Mouse (Mus musculus): Measurements from ENCODE around the gene Lrg1.

Lrg1 gene

GRCm38 (mm10) chr17:56108334-56109044 is 13.3 kb downstream of the Lrg1 start:
- peak; percentile 99 for DNase-seq

DNA sequence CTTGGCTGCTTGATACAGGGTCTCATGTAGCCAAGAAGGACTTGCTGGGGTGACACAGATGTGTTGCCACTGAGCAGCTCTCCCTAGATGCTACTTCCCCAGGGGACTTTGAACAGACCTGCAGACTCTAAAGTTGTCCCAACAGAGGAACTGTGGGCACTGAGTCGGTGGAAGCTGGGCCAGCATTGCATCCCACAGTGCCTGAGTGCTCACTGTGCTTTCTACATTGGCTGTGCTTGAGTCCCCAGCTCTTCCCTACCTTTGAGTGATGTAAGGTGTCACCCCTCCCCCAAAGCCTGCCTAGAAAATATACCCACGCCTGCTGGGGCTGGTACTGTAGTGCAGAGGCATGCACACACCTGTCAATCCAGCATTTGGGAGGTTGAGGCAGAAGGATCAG is 14.1 kb downstream of the Lrg1 start:
- peak; percentile 93 for DNase-seq

GRCm38 (mm10) chr17:56106981-56107380 is 14.8 kb downstream of the Lrg1 start:
- peak; percentile 91 for DNase-seq

DNA sequence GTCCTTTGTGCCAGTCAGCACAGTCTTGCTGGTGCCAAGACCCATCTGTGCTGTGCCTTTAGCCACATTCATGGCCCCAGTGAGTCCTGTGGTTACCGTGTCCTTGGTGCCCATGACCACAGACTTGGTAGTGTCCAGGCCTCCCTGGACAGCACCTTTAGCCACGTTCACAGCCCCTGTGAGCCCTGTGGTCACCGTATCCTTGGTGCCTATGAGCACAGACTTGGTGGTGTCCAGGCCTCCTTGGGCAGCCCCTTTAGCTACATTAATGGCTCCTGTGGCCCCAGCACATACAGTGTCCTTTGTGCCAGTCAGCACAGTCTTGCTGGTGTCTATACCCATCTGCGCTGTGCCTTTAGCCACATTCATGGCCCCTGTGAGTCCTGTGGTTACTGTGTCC is 15.4 kb downstream of the Lrg1 start:
- peak; percentile 72 for DNase-seq

GRCm38 (mm10) chr17:56104821-56105220 is 17.0 kb downstream of the Lrg1 start:
- DNase-seq = peak; percentile 92

- DNase-seq = peak; percentile 89
These were observed 18.1 kb downstream of the Lrg1 start for GRCm38 (mm10) chr17:56103465-56104285.

DNA sequence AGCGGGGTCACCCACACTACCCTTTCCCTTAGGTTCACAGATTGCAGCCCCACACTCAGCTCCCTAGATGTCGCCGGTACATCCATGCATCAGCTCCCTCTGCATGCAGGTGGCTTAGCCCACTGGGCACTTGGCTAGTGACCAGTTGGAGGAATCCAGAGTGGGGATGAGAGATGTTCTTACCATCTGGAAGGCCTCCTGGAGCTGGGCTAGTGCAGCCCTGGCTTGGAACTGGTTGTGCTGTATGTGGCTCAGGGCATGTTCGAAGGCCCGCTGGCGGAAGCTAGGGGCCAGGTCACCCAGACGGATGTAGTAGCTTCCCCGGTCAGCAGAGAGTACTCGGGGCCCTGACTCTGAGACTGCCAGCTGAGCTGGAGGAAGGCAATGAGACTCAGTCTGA is 18.9 kb downstream of the Lrg1 start:
- DNase-seq = peak; percentile 94

DNA sequence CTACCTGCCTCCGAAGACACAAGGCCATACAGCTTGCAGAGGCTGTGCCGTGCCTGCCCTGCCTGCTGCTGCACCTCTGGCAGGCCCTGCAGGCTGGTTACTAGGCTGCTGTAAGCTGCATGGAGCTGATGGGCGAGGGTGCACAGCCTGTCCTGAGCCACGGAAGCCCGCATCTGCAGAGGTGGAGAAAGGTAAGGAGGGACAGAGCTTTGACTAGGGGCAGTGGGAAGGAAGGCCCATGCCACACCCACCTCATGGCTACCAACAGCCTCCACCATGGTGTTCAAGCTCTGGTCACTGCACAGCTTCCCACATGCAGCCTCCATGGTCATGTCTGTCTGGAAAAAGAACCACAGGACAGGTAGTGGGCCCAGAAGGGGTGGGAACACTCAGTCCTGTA is 19.6 kb downstream of the Lrg1 start:
- peak; percentile 91 for DNase-seq

GRCm38 (mm10) chr17:56100811-56101210 is 21.0 kb downstream of the Lrg1 start:
- DNase-seq = peak; percentile 94

DNA sequence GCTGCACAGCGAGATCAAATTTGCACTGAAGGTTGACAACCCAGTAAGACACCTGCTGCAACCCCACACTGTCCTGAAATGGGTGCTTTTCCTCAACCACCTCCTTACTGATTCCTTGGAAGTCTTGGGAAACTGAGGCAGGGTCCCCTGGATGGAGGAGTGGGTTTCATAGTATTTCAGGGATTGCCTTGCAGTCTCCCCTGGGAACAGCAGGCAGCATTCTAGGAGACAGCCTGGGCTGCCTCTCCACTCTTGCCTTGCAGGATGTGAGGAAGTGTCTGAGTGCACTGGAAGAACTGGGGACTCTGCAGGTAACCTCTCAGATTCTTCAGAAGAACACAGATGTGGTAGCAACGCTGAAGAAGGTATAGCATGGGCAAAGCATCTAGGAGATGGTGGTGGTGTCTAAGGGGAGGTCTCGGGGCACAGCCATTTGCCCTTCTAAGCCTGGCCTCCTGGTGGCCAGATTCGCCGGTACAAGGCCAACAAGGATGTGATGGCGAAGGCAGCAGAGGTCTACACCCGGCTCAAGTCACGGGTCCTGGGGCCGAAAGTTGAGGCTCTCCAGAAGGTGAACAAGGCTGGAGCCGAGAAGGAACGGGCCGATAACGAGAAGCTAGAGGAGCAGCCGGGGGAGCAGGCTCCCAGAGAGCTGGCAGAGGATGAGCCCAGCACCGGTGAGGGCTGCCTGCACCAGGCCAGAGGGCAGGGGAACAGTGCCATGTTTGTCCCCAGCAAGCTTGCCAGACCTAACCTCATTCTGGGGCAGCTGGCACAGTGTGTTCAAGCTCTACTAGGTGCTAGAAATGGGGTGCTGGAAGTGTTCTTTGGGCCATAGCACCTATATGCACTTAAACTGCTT is 22.9 kb downstream of the Lrg1 start:
- DNase-seq = peak; percentile 94

DNA sequence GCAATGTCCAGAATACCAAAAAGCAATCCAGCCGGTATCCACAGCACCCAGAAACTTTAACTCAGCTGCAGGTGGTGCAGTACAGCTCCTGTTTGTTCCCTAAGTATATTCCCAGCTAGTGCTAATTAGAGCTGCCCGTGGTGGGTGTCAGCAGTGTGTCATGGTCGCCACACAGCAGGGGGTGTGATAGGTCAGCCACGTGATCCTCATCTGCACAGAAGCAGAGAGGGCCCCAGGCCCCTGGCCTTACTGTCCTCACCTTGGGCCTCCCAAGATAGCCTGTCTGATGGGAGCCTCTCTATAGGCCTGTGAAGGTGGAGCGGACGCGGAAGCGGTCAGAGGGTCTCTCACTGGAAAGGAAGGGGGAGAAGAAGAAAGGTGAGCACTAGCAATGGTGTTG is 23.6 kb downstream of the Lrg1 start:
- peak; percentile 91 for DNase-seq

DNA sequence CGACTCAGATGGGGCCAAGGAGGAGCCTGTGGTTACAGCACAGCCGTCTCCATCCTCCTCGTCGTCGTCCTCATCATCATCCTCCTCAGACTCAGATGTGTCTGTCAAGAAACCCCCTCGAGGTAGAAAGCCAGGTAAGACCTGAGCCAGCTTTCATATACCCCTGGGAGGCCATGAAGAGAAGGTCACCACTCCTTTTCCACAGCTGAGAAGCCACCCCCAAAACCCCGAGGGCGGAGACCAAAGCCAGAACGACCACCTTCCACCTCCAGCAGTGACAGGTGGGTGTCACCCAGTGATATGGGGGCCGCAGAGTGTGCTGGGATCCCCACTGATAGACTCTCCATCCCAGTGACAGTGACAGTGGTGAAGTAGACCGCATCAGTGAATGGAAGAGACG is 24.9 kb downstream of the Lrg1 start:
- peak; percentile 90 for DNase-seq

DNA sequence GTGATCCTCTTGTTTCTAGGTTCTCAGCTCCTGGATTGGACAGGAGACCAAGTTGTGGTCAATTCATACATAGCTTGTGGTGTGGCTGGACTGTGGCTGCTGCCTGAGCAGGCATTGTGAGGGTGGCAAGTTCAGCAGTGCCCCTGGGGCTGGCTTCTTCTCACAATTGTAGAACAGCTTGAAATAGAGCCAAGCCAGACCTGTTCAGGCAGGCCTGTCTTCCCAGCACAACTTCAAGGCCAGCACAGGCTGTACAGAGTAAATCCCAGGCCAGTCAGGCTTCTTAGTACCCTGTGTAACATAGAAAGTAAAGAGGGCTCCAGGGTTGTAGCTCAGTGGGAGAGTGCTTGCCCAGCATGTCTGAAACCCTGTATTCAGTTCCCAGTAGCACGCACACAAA is 29.0 kb downstream of the Lrg1 start:
- no peak for DNase-seq

DNA sequence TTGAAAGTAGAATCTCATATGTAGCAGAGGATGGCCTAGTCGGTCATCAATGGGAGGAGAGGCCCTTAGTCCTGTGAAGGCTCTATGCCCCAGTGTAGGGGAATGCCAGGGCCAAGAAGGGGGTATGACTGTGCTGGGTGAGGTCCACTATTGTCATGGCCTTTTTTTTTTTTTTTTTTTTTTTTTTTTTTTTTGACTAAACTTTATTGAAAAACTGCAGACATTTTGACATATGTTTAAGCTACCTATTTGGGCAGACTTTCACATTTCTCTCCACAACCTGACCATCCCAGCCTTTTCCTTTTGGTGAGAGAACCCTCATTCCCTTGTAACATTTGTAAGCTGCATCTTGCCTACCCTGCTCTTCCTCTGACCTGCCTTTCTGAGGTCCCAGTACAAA is 29.5 kb downstream of the Lrg1 start:
- DNase-seq = no peak

DNA sequence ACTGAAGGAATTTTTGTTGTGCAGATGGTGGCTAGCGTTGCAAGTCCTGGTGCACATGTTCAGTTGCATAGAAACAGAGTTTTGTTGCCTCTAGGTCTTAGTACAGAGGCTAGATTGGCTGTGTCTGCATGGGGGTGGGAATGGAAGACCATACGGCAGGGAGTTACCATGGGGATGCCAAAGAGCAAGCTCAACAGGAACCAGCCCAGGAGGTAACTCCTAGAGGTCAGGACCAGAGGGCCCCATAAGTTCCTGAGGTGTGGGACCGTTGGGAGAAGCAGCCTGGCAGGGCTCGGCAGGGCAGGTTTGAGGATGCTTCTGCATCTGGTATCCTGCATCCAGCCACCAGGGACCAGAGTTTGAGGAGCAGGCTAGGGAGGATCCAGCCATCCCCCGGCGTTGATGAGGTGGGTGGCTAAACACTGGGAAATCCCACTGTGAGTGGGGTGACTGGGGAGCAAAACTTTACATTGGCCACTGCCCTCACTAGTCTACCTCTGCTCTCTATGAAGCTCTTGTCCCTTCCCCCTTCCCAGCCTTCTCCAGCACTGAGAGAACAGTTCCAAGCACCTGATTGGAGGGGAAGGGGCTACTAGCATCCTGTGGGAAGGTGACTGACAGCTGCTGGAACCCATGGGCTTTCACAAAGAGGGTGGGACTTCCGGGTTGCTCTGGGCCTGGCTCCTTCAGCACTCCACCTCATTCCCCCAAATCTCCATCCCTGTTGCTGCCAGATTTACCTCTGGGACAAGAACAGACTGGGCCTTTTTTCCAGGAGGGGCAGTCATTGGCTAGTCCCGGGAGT is 40.8 kb downstream of the Lrg1 start:
- peak; percentile 96 for DNase-seq

DNA sequence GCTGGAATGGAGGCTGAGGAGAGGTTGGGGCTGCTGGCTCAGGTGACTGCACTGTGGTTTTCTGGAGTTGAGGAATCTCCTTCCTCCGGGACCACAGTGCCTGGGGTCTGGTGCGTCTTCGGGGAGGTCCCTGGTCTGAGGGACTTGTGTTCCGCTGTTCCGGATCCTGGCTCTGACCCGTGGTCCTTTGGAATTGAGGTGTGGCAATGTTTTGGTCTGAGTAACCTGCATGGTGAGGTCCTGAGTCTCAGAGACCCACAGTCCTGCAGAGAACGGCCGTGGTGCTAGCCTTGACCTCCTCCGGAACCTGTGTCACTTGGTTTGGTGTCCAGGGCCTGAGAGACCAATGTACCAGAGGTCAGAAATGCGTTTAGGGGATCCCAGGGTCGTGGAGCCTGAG is 41.9 kb downstream of the Lrg1 start:
- peak; percentile 96 for DNase-seq

DNA sequence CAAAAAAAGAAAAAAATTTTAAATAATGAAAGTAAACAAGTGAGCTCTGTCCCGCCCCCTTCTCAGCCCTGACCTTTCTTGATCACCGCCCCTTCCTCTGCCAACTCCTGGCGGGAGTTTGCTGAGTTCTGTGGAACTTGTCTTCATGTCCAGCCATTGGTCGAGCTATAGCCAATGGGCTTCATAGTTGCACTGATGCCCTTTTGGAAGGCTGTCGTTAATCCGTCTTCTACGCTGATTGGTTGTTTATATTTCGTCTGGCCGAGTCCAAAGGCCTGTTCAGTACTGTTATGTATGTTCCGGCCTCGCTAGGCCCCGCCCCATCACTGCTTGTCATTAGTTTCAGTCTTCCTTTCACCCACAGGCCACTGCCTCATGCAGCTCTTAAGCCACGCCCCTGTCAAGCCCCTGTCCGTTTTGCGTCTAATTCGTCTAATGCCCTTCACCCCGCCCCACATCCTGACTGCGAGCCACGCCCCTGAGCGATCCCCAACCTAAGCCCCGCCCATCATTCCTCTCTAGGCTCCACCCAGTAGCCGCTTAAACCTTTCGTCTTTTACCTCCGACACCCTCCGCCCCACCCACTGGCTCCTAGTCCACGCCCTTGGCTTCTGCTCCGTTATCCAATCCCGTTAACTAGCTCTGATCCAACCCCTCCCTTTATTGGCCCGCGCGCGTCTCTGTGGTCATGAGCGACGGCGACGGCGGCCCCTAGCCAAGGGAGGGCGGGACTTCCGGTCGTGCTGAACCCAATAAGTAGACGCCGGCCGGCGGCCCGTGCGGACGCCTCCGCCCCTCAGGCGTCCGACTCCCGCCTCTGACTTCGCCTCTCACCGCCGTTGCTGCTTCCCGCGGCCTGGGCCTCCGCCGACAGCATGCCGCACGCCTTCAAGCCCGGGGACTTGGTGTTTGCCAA is 42.7 kb downstream of the Lrg1 start, which contains the start of gene Hdgfl2:
Gene Hdgfl2 (plus strand): TSS at position 755 of the 916 bp plus-strand sequence.
- peak; percentile 100 for DNase-seq

DNA sequence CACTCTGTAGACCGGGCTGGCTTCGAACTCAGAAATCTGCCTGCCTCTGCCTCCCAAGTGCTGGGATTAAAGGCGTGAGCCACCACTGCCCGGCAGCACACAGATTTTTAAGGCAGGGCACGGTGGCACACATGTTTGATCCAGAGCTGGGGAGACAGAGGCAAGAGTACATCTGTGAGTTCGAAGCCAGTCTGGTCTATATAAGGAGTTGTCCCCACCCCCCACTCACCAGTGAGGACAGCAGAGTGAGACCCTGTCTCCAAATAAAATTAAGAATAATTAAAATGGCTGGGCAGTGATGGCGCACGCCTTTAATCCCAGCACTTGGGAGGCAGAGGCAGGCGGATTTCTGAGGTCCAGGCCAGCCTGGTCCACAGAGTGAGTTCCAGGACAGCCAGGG is 43.4 kb downstream of the Lrg1 start:
- peak; percentile 95 for DNase-seq

DNA sequence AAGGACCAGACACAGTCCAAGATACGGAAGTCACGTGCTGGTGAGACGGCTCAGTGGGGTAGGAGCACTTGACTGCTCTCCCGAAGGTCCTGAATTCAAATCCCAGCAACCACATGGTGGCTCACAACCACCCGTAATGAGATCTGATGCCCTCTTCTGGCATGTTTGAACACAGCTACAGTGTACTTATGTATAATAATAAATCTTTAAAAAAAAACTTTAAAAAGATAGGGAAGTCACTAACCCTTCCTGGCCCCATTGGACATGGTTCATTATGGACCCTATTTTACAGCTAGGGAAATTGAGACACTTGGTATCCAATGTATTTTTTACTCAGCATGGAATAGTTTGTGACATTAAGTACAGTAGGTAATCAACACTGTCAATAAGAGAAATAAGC is 44.3 kb downstream of the Lrg1 start:
- no peak for DNase-seq

- peak; percentile 100 for DNase-seq
These were observed 47.0 kb downstream of the Lrg1 start, which contains the start of gene Ubxn6 for GRCm38 (mm10) chr17:56074827-56075208. Ubxn6 (minus strand) TSS chr17:56075028.

All from heart, adult 11 months (tissue).